Mouse (Mus musculus) testis, adult 2 months (tissue): Measurements from ENCODE around the gene Tia1. TPM values are rescaled to one million over a fixed set of nuclear protein-coding genes. Genes with fewer than 3 reads are reported as not detected.

ENCODE experiments used
- H3K27ac ChIP-seq: fragments of 200-500 bp; 2 replicates; pipeline ENCODE4 v1.5.1; 2012; ENCODE audit warnings: low read depth, low read length; ENCODE audit not compliant: control insufficient read depth, insufficient read depth
- H3K27me3 ChIP-seq: fragments of 200-500 bp; 2 replicates; pipeline ENCODE4 v1.6.1; 2012; ENCODE audit warnings: mild to moderate bottlenecking, low read length, moderate library complexity; ENCODE audit not compliant: control insufficient read depth, insufficient read depth
- H3K36me3 ChIP-seq: fragments of 200-500 bp; 2 replicates; pipeline ENCODE4 v1.6.1; 2012; ENCODE audit warnings: mild to moderate bottlenecking, low read length; ENCODE audit not compliant: control insufficient read depth, insufficient read depth
- H3K4me1 ChIP-seq: fragments of 200-500 bp; 2 replicates; pipeline ENCODE4 v1.6.1; 2012; ENCODE audit warnings: low read length; ENCODE audit not compliant: control insufficient read depth, insufficient read depth
- H3K4me3 ChIP-seq: fragments of 200-500 bp; 2 replicates; pipeline ENCODE4 v1.5.1; 2012; ENCODE audit warnings: low read depth, mild to moderate bottlenecking, low read length, moderate library complexity, mixed read lengths; ENCODE audit not compliant: control insufficient read depth
- CTCF ChIP-seq: fragments of 200-500 bp; IDR thresholded peaks from 2 replicates; pipeline ENCODE4 v1.5.1; 2012; ENCODE audit warnings: low read depth, mild to moderate bottlenecking, inconsistent platforms, low read length, moderate library complexity; ENCODE audit not compliant: control insufficient read depth, insufficient read depth, insufficient replicate concordance
- POLR2A ChIP-seq: fragments of 200-500 bp; IDR thresholded peaks from 2 replicates; pipeline ENCODE4 v1.6.1; 2012; ENCODE audit warnings: low read depth, mild to moderate bottlenecking, inconsistent platforms, low read length, moderate library complexity; ENCODE audit not compliant: control insufficient read depth
- polyA plus RNA-seq: library from polyadenylated mRNA; depleted of rRNA; stranded (reverse); fragments of >200 nt; gene quantifications from 2 replicates; pipeline ENCODE4 v1.2.3, GENCODE M21; 2012; rRNA removed

Gene Tia1
- polyA plus RNA-seq, 1 experiment: 9.7 TPM

- Histone ChIP-seq H3K27me3 (no peaks in the 10 kb centered on the region), H3K27ac (no peak overlapping the region)
- no peak for TF ChIP-seq CTCF
- no peak for TF ChIP-seq POLR2A
These were observed 77.9 kb downstream of the Tia1 start for GRCm38 (mm10) chr6:86481871-86482270.

More at GRCm38 (mm10) chr6:86481871-86482270, 77.9 kb downstream of the Tia1 start:
- no peaks in the 10 kb centered on the region for H3K36me3 ChIP-seq
- no peak overlapping the region for H3K4me3 ChIP-seq
- no peaks in the 10 kb centered on the region for H3K4me1 ChIP-seq

Other genes starting within 250 kb of the Tia1 start
- gene Tgfa, start 209.0 kb upstream of the Tia1 start, polyA plus RNA-seq: 2.1 and 2.7 TPM in 2 replicates
- gene Fam136a, start 38.6 kb upstream of the Tia1 start, polyA plus RNA-seq: 13.4 and 16.4 TPM in 2 replicates
- 68.3 and 87.3 TPM in 2 replicates for gene Snrpg, start 32.9 kb upstream of the Tia1 start, polyA plus RNA-seq
- gene Pcyox1, start 7.1 kb upstream of the Tia1 start, polyA plus RNA-seq: 4.8 and 5.0 TPM in 2 replicates
- gene Gm44790, start 22.4 kb downstream of the Tia1 start, polyA plus RNA-seq: 2.8 and 3.1 TPM in 2 replicates
- gene C87436, start 34.2 kb downstream of the Tia1 start, polyA plus RNA-seq: 77.1 and 82.3 TPM in 2 replicates
- 91.6 and 99.3 TPM in 2 replicates for gene Pcbp1, start 122.1 kb downstream of the Tia1 start, polyA plus RNA-seq
- gene Asprv1, start 223.9 kb downstream of the Tia1 start, polyA plus RNA-seq: 0.75 and 0.77 TPM in 2 replicates